Mouse (Mus musculus) thymus, postnatal 0 days (tissue): Measurements from ENCODE around the gene Gm14137. TPM values are rescaled to one million over a fixed set of nuclear protein-coding genes. Genes with fewer than 3 reads are reported as not detected.
A peak's percentile ranks its signal among the peaks of the same experiment; 100 is the strongest.

ENCODE experiments used
- DNase-seq: peaks from one replicate; pipeline ENCODE4 v3.0.0-alpha.2; 2015; ENCODE audit warnings: low spot score
- polyA plus RNA-seq: library from polyadenylated mRNA; unstranded; fragments of >200 nt; fragmentation: Nextera tagmentation; extraction: Ambion mirVana; gene quantifications from 2 replicates; pipeline ENCODE4 v1.2.1, GENCODE M21; 2015

Gm14137 gene
- polyA plus RNA-seq, 1 experiment from 2014 or later = 0.44 TPM

GRCm38 (mm10) chr2:119172446-119172845 is 1.9 kb upstream of the Gm14137 start:
- DNase-seq = no peak

DNA sequence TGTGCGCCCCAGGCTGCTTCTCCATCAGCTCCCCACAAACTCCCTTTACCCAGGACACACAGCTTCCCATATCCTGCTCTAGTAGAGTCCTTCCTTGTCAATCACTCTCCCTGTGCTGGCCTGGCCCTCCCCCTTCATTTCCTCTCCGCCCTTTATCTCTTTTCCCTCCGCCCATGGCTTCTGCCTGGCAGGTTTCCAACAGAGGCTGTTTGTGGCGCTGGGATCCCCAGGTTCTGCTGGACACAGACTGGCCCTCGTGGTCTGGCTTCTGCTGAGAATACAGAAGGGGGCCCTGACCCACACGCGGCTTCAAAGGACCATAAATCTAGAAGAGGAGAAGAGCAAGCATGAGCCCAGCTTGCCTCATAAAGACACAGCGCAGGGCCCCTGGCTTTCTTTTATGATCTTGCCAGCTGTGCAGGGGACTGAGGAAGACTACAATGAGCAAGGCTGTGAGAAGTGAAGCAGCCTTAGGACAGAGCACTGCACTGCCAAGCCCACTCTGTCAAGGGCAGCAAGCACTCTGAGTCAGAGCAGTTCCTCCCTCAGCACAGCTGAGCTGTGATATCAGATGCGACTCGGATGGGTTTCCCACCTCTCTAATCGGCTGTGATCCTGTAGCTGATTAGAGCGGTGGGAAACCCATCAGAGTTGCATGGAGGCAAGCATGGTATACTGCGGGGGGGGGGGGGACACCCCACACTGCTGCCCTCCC is 1.3 kb upstream of the Gm14137 start:
- no peak for DNase-seq

- no peak for DNase-seq
Observed at GRCm38 (mm10) chr2:119174866-119175265, 557 bp downstream of the Gm14137 start.

DNA sequence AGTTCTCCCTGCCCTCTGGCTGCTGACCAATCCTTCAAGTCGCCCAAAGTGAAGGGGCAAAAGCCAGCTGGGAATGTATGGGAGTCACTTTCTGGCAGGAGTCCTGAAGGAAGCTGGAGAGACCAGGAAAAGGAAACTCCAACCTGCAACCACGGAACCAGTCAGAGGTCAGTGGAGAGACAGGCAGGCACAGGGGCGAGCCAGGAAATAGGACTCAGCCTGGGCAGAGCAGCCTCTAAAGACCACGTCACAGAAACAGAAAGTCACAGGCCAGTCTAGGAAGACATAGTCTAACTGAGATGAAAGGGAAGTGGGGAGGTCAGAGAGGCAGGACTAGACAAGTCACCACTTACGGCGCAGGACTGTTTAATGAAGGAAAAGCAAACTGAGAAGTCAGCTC is 1.3 kb downstream of the Gm14137 start:
- no peak for DNase-seq

GRCm38 (mm10) chr2:119176761-119177160 is 2.5 kb downstream of the Gm14137 start:
- DNase-seq = no peak

- no peak for DNase-seq
Observed at GRCm38 (mm10) chr2:119177384-119177939, 3.2 kb downstream of the Gm14137 start.

DNA sequence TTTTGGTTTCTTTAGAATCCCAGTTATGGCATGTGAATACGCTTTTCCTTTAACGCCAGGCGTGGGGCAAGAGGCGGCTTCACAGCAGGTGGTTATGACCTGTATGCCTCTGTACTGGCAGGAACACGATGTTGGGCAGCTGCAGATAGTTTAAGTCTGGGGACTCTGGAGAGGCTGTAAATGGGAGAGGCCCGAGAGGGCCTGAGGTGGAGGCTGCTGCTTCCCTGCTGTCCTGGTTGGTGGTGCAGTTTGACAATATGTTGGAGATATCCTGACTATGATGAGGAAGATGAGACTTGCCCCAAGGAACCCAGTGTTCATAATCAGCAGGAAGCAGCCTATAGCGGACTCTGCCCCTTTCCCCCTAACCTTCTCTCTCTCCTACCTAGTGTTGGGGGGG is 8.6 kb downstream of the Gm14137 start:
- DNase-seq = no peak

- DNase-seq = peak; percentile 79
Observed at GRCm38 (mm10) chr2:119189029-119189710, 14.9 kb downstream of the Gm14137 start.

DNA sequence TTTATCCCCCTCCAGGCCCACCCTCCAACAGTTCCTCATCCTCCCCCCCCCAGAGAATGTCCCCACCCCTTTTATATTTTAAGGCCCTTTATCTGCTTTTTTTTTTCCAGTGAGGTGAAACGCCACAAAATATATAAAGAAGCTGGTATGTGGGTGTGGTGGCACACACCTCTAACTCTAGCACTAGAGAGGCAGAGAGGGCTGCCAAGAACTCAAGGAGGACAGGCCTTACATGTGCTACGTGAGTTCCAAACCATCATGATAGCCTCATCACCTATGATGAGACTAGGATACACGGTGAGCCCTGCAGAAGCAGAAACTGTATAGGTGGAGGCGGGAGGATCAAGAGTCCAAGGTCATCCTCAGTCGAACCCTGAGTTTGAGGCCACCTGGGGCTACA is 16.7 kb downstream of the Gm14137 start:
- DNase-seq = no peak

- no peak for DNase-seq
Observed at GRCm38 (mm10) chr2:119194140-119194539, 19.8 kb downstream of the Gm14137 start.

GRCm38 (mm10) chr2:119196316-119197108 is 22.2 kb downstream of the Gm14137 start:
- peak; percentile 19 for DNase-seq

GRCm38 (mm10) chr2:119197493-119197892 is 23.2 kb downstream of the Gm14137 start:
- DNase-seq = no peak

GRCm38 (mm10) chr2:119198049-119198448 is 23.7 kb downstream of the Gm14137 start:
- DNase-seq = no peak

DNA sequence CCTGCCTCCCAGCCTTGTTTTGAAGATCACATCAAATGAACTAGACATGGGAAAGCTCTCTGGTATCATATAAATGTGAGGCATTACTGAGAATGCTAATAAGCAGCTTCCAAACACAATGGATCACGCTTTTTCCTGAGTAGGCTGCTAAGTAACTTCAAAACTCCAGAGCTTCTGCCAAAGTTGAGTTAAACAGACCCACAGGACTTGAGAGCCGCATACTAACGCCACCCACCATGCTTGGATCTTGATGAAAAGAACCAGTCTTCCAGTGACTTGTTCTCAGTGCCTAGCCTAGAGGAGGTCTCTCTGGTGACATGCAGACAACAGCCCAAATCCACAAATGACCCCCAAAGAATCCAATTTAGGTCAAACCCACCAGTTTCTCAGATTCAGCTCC is 24.6 kb downstream of the Gm14137 start:
- DNase-seq = no peak

GRCm38 (mm10) chr2:119202914-119203453 is 28.7 kb downstream of the Gm14137 start:
- DNase-seq = no peak

DNA sequence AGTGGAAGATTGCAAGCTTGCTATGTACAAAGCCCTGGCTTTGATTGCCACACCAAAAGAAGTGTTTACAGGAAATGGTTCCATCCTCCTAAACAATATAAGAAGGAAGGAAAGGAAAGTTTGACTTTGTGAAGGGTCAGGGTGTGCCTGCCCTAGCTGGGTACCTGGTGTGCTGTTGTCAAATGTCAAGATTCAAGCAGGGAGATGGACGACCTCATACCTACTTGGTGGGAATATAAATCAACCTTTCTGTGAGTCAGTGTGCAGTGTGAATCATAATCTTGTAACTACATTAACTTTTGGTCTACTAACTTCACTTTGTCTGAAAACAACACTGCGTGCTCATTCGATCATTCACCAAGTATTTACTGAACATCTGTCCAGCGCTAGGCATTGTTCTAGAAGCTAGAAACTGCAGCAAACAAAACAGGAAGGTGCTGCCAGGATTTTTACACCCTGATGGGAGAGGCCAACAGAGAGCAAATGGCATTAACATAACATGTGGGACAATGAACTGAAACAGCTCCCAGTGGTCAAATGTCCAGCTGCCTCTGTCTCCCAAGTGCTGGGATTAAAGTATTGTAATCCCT is 29.7 kb downstream of the Gm14137 start:
- DNase-seq = no peak

- no peak for DNase-seq
Observed at GRCm38 (mm10) chr2:119207961-119208343, 33.6 kb downstream of the Gm14137 start.

DNA sequence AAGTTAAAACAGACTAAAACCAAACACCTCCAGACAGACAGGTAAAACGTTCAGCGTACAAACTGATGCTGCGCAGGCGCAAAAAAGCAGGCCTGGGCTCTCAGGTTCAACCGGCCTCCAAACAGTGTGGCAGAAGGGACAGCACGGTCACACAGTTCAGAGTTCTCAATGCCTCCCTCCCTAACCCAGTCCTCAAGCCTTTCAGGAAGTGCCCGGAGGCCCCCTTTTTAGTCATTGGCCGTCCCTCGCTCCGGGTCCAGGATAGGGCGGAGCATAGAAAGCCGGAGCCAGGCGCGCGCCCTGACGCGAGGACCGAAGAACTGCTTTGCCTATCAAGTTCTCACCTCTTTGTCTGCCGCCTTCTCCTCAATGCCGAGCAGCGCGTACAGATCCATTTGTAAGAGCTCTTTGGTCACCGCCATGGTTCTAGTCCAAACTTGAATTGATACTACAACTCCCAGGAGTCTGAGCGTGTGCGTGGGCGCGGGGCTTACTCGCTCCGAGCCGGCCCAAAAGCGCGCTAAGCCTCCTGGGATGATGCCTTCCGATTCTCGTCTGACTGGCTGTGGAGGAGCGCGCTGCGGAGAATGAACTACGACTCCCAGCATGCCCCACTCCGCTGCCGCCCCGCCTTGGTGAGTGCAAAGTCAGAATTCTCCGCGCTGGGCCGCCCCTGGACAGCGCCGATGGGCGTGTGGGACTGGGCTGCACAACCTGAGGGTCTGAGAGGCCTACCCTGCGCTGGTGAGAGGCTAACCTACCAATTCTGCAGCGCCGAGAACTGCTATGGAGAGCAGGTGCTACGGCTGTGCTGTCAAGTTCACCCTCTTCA is 34.3 kb downstream of the Gm14137 start, which contains the start of the genes Zfyve19 and Dnajc17:
TSS of gene Zfyve19 (plus strand) at position 274 of the 832 bp plus-strand sequence.
TSS of gene Dnajc17 (minus strand) at position 452 of the 832 bp plus-strand sequence.
- DNase-seq = peak; percentile 95

DNA sequence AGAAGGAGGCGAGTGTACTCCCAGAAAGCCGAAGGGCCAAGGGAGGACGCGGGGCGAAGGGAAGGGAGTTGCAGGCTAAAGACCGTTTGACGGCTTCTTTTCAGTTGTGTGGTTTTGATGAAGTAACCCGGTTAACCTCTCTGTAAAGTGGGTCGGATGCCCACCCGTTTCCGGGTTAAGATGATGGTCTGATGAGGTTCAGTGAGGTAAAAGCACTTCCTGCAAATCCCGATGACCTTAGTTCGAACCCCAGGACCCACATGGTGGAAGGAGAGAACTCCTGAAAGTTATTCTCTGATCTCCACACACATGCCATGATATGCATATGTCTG is 34.8 kb downstream of the Gm14137 start:
- peak; percentile 50 for DNase-seq
